Mouse (Mus musculus) kidney, embryonic 16.5 days (tissue): ENCODE results near the gene Taf1a. TPM values are rescaled to one million over a fixed set of nuclear protein-coding genes. Genes with fewer than 3 reads are reported as not detected.

ENCODE experiments used
- ATAC-seq: fragments of 200-750 bp; cut with Nextera tagmentation; 2 replicates; pipeline ENCODE4 v1.8.0; 2017; ENCODE audit warnings: moderate TSS enrichment; ENCODE audit not compliant: low FRiP score, low TSS enrichment
- H3K27ac ChIP-seq: fragments of 300-500 bp; sonication (generic); 2 replicates; pipeline ENCODE4 v1.5.1; 2014; ENCODE audit warnings: low read length
- H3K27me3 ChIP-seq: fragments of 300-500 bp; sonication (generic); 2 replicates; pipeline ENCODE4 v1.6.1; 2014; ENCODE audit warnings: low read length, control low read depth, mixed read lengths; ENCODE audit not compliant: insufficient read depth
- H3K36me3 ChIP-seq: fragments of 300-500 bp; sonication (generic); 2 replicates; pipeline ENCODE4 v1.6.1; 2014; ENCODE audit warnings: low read length, control low read depth, mixed read lengths; ENCODE audit not compliant: insufficient read depth
- H3K4me1 ChIP-seq: fragments of 300-500 bp; sonication (generic); 2 replicates; pipeline ENCODE4 v1.6.1; 2014; ENCODE audit warnings: low read length, control low read depth, mixed read lengths; ENCODE audit not compliant: insufficient read depth
- H3K4me2 ChIP-seq: fragments of 300-500 bp; sonication (generic); replicated peaks from 2 replicates; pipeline ENCODE4 v1.6.1; 2014; ENCODE audit warnings: low read depth, low read length
- H3K4me3 ChIP-seq: fragments of 300-500 bp; sonication (generic); 2 replicates; pipeline ENCODE4 v1.5.1; 2014; ENCODE audit warnings: mild to moderate bottlenecking, low read length
- H3K9ac ChIP-seq: fragments of 300-500 bp; sonication (generic); replicated peaks from 2 replicates; pipeline ENCODE4 v1.6.1; 2014; ENCODE audit warnings: low read length
- H3K9me3 ChIP-seq: fragments of 300-500 bp; sonication (generic); 2 replicates; pipeline ENCODE4 v1.6.1; 2016; ENCODE audit warnings: low read length, control low read depth
- WGBS: fragments of 180-500 bp; shearing (Covaris S2); extraction: QIAGEN DNeasy Blood & Tissue Kit; methylation state at CpG from one replicate; pipeline ENCODE4 v1.1.7; 2014; 5-methylcytosine and 5-hydroxymethylcytosine counted together
- polyA plus RNA-seq: library from polyadenylated mRNA; unstranded; fragments of >200 nt; fragmentation: Nextera tagmentation; extraction: Ambion mirVana; gene quantifications from 2 replicates; pipeline ENCODE4 v1.2.1, GENCODE M21; 2015

The Taf1a gene
- polyA plus RNA-seq, 1 experiment from 2014 or later: 19.8 TPM

- ATAC-seq: no peak
- WGBS: 92% methylated on average over 3 of the region's 3 CpGs
- H3K4me3 ChIP-seq: no peak overlapping the region
- H3K4me1 ChIP-seq: no peaks in the 10 kb centered on the region
- H3K4me2 ChIP-seq: no peak overlapping the region
- no peaks in the 10 kb centered on the region for H3K27me3 ChIP-seq
- H3K27ac ChIP-seq: no peak overlapping the region
- peaks cover 66% of the 10 kb centered on the region for H3K36me3 ChIP-seq
- H3K9ac ChIP-seq: no peak overlapping the region
- no peaks in the 10 kb centered on the region for H3K9me3 ChIP-seq
Measured at GRCm38 (mm10) chr1:183403396-183403795, 14.6 kb downstream of the Taf1a start.

GRCm38 (mm10) chr1:183414081-183414727 is 25.4 kb downstream of the Taf1a start:
- no peak overlapping the region for H3K4me3 ChIP-seq
- H3K9me3 ChIP-seq: peaks cover 5% of the 10 kb centered on the region; the same call in 1 of the 2 replicates
- H3K27ac ChIP-seq: no peak overlapping the region
- H3K27me3 ChIP-seq: no peaks in the 10 kb centered on the region
- no peak overlapping the region for H3K4me2 ChIP-seq
- ATAC-seq: no peak
- no peaks in the 10 kb centered on the region for H3K4me1 ChIP-seq
- H3K9ac ChIP-seq: no peak overlapping the region
- WGBS: 78% methylated on average over 15 of the region's 15 CpGs
- H3K36me3 ChIP-seq: peaks cover 24% of the 10 kb centered on the region

- Histone ChIP-seq H3K4me2 (peak within 1 kb of the TSS; percentile 19; the same call in 1 of the 2 replicates), H3K27me3 (no peaks in the 10 kb centered on the region), H3K9me3 (peaks cover 5% of the 10 kb centered on the region; the same call in 1 of the 2 replicates), H3K4me1 (no peaks in the 10 kb centered on the region), H3K9ac (no peak within 1 kb of the TSS), H3K36me3 (no peaks in the 10 kb centered on the region), H3K4me3 (no peak within 1 kb of the TSS), H3K27ac (no peak within 1 kb of the TSS)
- WGBS: 39% methylated on average over 12 of the region's 12 CpGs
- peak; percentile 60; the same call in 1 of the 2 replicates for ATAC-seq
Measured at GRCm38 (mm10) chr1:183417873-183418272, 29.1 kb downstream of the Taf1a start, which contains the start of gene Hhipl2. TSS of gene Hhipl2 (plus strand) at chr1:183418215.

- Histone ChIP-seq H3K9ac (no peak overlapping the region), H3K4me1 (no peaks in the 10 kb centered on the region), H3K9me3 (peaks cover 5% of the 10 kb centered on the region; the same call in 1 of the 2 replicates), H3K36me3 (no peaks in the 10 kb centered on the region), H3K27ac (no peak overlapping the region), H3K4me3 (no peak overlapping the region), H3K27me3 (no peaks in the 10 kb centered on the region), H3K4me2 (no peak overlapping the region)
- 83% methylated on average over 7 of the region's 7 CpGs for WGBS
- ATAC-seq: no peak
Measured at GRCm38 (mm10) chr1:183419741-183420140, 31.0 kb downstream of the Taf1a start.

- Histone ChIP-seq H3K4me1 (no peaks in the 10 kb centered on the region), H3K27ac (no peak overlapping the region), H3K9ac (no peak overlapping the region), H3K4me2 (no peak overlapping the region), H3K4me3 (no peak overlapping the region), H3K9me3 (peaks cover 2% of the 10 kb centered on the region; the same call in 1 of the 2 replicates), H3K36me3 (no peaks in the 10 kb centered on the region), H3K27me3 (no peaks in the 10 kb centered on the region)
- 85% methylated on average over 10 of the region's 10 CpGs for WGBS
- no peak for ATAC-seq
Measured at GRCm38 (mm10) chr1:183420296-183420695, 31.5 kb downstream of the Taf1a start.

GRCm38 (mm10) chr1:183424100-183424499 is 35.3 kb downstream of the Taf1a start:
- H3K9me3 ChIP-seq: no peaks in the 10 kb centered on the region
- no peak overlapping the region for H3K4me3 ChIP-seq
- 95% methylated on average over 7 of the region's 7 CpGs for WGBS

DNA sequence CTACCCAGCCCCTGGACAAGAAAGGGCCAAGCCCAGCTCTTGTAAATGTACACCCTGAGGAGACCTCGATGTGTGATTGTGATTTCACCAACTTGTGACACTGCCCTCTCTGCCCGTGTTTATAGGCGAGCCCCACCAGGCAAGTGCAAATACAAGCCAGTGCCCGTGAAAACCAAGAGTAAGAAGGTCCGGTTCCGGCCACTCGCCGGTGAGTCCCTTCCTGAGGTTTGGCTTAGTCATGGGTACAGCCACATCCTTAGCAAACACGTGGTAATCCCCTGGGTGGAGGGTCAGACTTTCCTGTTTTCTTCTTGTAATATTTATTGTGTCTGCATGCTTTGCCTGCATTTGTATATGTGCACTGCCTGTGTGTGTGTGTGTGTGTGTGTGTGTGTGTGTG is 46.1 kb downstream of the Taf1a start:
- Histone ChIP-seq H3K4me1 (peaks cover 13% of the 10 kb centered on the region), H3K9me3 (no peaks in the 10 kb centered on the region), H3K4me3 (no peak overlapping the region), H3K36me3 (no peaks in the 10 kb centered on the region), H3K4me2 (no peak overlapping the region), H3K27me3 (no peaks in the 10 kb centered on the region), H3K9ac (no peak overlapping the region), H3K27ac (no peak overlapping the region)
- no peak for ATAC-seq
- WGBS: 88% methylated on average over 9 of the region's 9 CpGs

More at GRCm38 (mm10) chr1:183424100-183424499, 35.3 kb downstream of the Taf1a start:
- no peaks in the 10 kb centered on the region for H3K27me3 ChIP-seq
- H3K9ac ChIP-seq: no peak overlapping the region
- no peak overlapping the region for H3K4me2 ChIP-seq
- no peak overlapping the region for H3K27ac ChIP-seq
- H3K36me3 ChIP-seq: no peaks in the 10 kb centered on the region
- no peak for ATAC-seq
- no peaks in the 10 kb centered on the region for H3K4me1 ChIP-seq

DNA sequence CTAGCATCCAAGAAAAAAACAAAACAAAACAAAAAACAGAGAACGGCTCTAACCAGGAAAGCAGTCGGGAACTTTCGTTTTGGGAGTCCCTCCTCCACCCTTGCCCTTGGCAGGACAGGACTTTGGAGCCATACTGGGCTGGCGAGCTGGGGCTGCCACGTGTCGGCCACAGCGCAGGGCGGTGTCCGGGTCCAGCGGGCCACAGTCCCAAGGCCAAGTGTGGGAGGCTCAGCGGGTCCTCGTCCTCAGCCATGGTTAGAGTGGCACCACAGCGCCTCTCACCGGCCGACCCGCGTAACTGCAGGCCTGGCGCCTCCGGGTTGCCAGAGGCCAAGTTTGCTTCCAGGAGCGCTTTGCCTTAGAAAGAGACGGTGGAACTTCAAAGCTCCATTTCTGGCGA is 50.3 kb downstream of the Taf1a start:
- WGBS: 19% methylated on average over 22 of the region's 22 CpGs
- Histone ChIP-seq H3K36me3 (no peaks in the 10 kb centered on the region), H3K9ac (peak overlapping the region; percentile 46), H3K27ac (no peak overlapping the region), H3K4me1 (peaks cover 13% of the 10 kb centered on the region), H3K9me3 (peaks cover 4% of the 10 kb centered on the region; the same call in 1 of the 2 replicates), H3K4me2 (peak overlapping the region; percentile 51), H3K27me3 (no peaks in the 10 kb centered on the region), H3K4me3 (peak overlapping the region; percentile 34)
- ATAC-seq: peak; percentile 66; the same call in 1 of the 2 replicates

DNA sequence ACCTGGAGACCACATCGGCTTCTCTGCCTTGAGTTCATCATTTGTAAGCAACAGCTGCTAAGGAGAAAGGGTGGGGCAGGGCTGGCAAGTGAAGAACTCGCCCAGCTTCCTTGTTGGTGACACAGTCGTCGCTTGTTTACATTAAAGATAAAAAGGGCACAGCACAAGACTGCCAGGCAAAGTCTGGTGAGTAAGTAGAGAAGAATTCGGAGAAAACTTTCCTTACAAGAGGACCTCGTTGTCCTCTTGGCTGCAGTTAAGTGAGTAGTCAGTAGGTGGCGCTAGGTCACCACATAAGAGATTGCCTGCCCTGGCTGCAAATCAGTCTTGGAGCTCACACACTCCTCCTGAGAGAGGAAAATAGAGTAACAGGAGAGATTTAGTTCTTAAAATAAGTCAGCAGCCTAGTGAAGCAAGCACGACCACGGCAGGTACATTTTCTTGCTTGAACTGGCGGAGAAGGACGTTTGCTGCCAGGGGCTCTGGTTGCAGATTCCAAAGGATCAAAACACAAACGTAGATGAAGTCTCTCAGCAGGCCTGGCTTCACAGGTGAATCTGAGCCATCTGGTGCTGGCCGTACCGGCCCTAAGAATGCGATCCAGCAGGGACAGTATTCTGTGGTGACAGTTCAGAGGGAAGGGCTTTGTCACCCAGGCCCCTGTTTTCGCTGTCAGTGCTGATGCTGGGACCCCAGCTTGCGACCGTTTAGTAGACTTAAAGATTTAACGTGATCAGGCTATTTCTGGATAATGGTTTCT is 53.4 kb downstream of the Taf1a start:
- H3K4me1 ChIP-seq: peaks cover 13% of the 10 kb centered on the region
- H3K9ac ChIP-seq: no peak overlapping the region
- WGBS: 26% methylated on average over 19 of the region's 19 CpGs
- H3K9me3 ChIP-seq: peaks cover 4% of the 10 kb centered on the region; the same call in 1 of the 2 replicates
- H3K4me2 ChIP-seq: no peak overlapping the region
- H3K27me3 ChIP-seq: no peaks in the 10 kb centered on the region
- ATAC-seq: peak; percentile 37
- no peak overlapping the region for H3K4me3 ChIP-seq
- no peaks in the 10 kb centered on the region for H3K36me3 ChIP-seq
- H3K27ac ChIP-seq: no peak overlapping the region

DNA sequence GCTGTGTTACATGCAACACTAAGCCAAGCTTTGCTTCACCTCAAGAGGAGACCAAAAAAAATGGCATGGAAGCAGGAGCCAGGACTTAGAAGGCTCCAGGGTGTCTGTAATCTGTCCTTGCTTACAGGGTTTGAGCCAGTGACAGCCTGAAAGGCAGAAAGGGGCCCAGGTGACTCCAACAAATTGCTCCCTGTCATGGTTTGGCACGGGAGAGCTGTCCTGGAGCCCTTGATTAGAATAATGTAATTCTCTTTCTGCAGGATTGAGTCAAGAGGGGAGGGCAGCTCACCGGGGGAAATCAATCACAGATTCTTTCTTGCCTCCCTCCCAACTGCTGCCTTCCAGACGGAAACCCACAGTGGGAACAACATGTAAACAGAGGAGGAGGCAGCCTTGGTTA is 64.3 kb downstream of the Taf1a start:
- WGBS: 26% methylated on average over 3 of the region's 3 CpGs
- Histone ChIP-seq H3K9ac (no peak overlapping the region), H3K27me3 (no peaks in the 10 kb centered on the region), H3K9me3 (peaks cover 4% of the 10 kb centered on the region; the same call in 1 of the 2 replicates), H3K27ac (no peak overlapping the region), H3K4me3 (no peak overlapping the region), H3K4me2 (no peak overlapping the region), H3K36me3 (no peaks in the 10 kb centered on the region), H3K4me1 (peaks cover 3% of the 10 kb centered on the region; the same call in 1 of the 2 replicates)
- ATAC-seq: no peak
